Mouse (Mus musculus) heart, embryonic 15.5 days (tissue): Measurements from ENCODE around the gene Top2a. TPM values are rescaled to one million over a fixed set of nuclear protein-coding genes. Genes with fewer than 3 reads are reported as not detected.
A peak's percentile ranks its signal among the peaks of the same experiment; 100 is the strongest.

Source experiments
- ATAC-seq: fragments of 200-750 bp; cut with Nextera tagmentation; replicated peaks from 2 replicates; pipeline ENCODE4 v1.8.0; 2017; ENCODE audit warnings: low read depth, moderate TSS enrichment; ENCODE audit not compliant: insufficient number of reproducible peaks, insufficient read depth, low FRiP score
- H3K27ac ChIP-seq: fragments of 300-500 bp; sonication (generic); 2 replicates; pipeline ENCODE4 v1.5.1; 2015; ENCODE audit warnings: mild to moderate bottlenecking, inconsistent platforms
- H3K27me3 ChIP-seq: fragments of 300-500 bp; sonication (generic); 2 replicates; pipeline ENCODE4 v1.6.1; 2015; ENCODE audit warnings: inconsistent platforms
- H3K36me3 ChIP-seq: fragments of 300-500 bp; sonication (generic); 2 replicates; pipeline ENCODE4 v1.6.1; 2015; ENCODE audit warnings: mild to moderate bottlenecking, inconsistent platforms
- H3K4me1 ChIP-seq: fragments of 300-500 bp; sonication (generic); replicated peaks from 2 replicates; pipeline ENCODE4 v1.6.1; 2015; ENCODE audit warnings: inconsistent platforms
- H3K4me2 ChIP-seq: fragments of 300-500 bp; sonication (generic); 2 replicates; pipeline ENCODE4 v1.6.1; 2015; ENCODE audit warnings: inconsistent platforms, mild to moderate bottlenecking, moderate library complexity
- H3K4me3 ChIP-seq: fragments of 300-500 bp; sonication (generic); 2 replicates; pipeline ENCODE4 v1.5.1; 2015; ENCODE audit warnings: mild to moderate bottlenecking, inconsistent platforms
- H3K9ac ChIP-seq: fragments of 300-500 bp; sonication (generic); 2 replicates; pipeline ENCODE4 v1.6.1; 2015; ENCODE audit warnings: mild to moderate bottlenecking, inconsistent platforms
- H3K9me3 ChIP-seq: fragments of 300-500 bp; sonication (generic); replicated peaks from 2 replicates; pipeline ENCODE4 v1.6.1; 2016; ENCODE audit warnings: inconsistent platforms
- WGBS: fragments of 180-500 bp; shearing (Covaris S2); methylation state at CpG from one replicate; pipeline ENCODE4 v1.1.7; 2015; ENCODE audit warnings: mixed read lengths; 5-methylcytosine and 5-hydroxymethylcytosine counted together
- polyA plus RNA-seq: library from polyadenylated mRNA; unstranded; fragments of >200 nt; fragmentation: Nextera tagmentation; extraction: Ambion mirVana; gene quantifications from 2 replicates; pipeline ENCODE4 v1.2.1, GENCODE M21; 2015

Top2a gene
- polyA plus RNA-seq, 1 experiment from 2014 or later = 149 TPM

GRCm38 (mm10) chr11:98953361-98953760, 70.6 kb downstream of the Top2a start:
- Histone ChIP-seq H3K4me2 (no peak overlapping the region), H3K9ac (no peak overlapping the region), H3K4me3 (no peak overlapping the region), H3K27me3 (no peaks in the 10 kb centered on the region), H3K4me1 (peaks cover 85% of the 10 kb centered on the region), H3K27ac (peak overlapping the region; percentile 40; the same call in 1 of the 2 replicates), H3K9me3 (no peaks in the 10 kb centered on the region), H3K36me3 (peaks cover 16% of the 10 kb centered on the region)
- ATAC-seq = no peak
- 18% methylated on average over 2 of the region's 2 CpGs for WGBS

DNA sequence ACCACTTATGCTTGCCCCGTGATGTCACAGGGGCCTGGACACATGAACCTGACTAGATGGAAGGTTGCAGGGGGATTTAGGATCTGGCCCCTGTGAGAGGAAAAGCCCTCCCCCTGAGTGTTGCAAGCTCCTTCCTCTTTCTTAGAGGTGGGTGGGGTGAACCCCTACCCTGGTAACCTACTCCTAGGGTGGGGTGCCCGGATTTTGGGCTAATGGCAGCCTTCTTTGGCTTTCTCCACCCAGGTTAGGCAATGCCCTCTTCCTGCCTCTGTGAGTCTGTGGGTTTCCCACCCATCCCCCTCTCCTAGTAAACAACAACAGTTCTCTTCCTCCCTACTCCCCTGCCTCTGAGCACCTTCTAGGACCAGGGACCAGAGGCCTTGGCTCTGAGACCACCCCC, 71.3 kb downstream of the Top2a start:
- H3K9me3 ChIP-seq = no peaks in the 10 kb centered on the region
- H3K36me3 ChIP-seq = peaks cover 15% of the 10 kb centered on the region
- H3K4me2 ChIP-seq = no peak overlapping the region
- H3K27me3 ChIP-seq = no peaks in the 10 kb centered on the region
- H3K9ac ChIP-seq = peak overlapping the region; percentile 3; the same call in 1 of the 2 replicates
- 53% methylated on average over 2 of the region's 2 CpGs for WGBS
- H3K27ac ChIP-seq = peak overlapping the region; percentile 94; the same call in 1 of the 2 replicates
- H3K4me3 ChIP-seq = no peak overlapping the region
- no peak for ATAC-seq
- H3K4me1 ChIP-seq = peaks cover 89% of the 10 kb centered on the region

DNA sequence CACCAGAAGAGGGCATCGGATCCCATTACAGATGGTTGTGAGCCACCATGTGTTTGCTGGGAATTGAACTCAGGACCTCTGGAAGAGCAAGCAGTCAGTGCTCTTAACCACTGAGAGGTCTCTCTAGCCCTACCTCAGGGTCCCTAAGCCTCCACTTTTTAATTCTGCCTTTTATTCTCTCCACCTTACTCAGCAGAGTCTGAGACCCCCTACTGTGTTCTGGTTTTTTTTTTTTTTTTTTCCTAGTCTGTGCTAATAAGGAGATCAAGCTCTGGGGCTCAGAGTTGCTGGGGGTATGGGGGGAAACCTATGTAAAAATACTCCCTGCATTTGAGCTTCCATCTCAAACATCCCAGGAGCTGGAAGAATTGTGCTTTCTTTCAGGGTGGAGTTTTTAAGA, 71.9 kb downstream of the Top2a start:
- H3K4me1 ChIP-seq = peaks cover 93% of the 10 kb centered on the region
- no peak for ATAC-seq
- H3K36me3 ChIP-seq = peaks cover 10% of the 10 kb centered on the region; the same call in 1 of the 2 replicates
- no peaks in the 10 kb centered on the region for H3K27me3 ChIP-seq
- H3K4me3 ChIP-seq = no peak overlapping the region
- H3K9me3 ChIP-seq = no peaks in the 10 kb centered on the region
- H3K4me2 ChIP-seq = no peak overlapping the region
- H3K27ac ChIP-seq = peak overlapping the region; percentile 94
- H3K9ac ChIP-seq = no peak overlapping the region
- 72% methylated on average over 1 of the region's 1 CpGs for WGBS

DNA sequence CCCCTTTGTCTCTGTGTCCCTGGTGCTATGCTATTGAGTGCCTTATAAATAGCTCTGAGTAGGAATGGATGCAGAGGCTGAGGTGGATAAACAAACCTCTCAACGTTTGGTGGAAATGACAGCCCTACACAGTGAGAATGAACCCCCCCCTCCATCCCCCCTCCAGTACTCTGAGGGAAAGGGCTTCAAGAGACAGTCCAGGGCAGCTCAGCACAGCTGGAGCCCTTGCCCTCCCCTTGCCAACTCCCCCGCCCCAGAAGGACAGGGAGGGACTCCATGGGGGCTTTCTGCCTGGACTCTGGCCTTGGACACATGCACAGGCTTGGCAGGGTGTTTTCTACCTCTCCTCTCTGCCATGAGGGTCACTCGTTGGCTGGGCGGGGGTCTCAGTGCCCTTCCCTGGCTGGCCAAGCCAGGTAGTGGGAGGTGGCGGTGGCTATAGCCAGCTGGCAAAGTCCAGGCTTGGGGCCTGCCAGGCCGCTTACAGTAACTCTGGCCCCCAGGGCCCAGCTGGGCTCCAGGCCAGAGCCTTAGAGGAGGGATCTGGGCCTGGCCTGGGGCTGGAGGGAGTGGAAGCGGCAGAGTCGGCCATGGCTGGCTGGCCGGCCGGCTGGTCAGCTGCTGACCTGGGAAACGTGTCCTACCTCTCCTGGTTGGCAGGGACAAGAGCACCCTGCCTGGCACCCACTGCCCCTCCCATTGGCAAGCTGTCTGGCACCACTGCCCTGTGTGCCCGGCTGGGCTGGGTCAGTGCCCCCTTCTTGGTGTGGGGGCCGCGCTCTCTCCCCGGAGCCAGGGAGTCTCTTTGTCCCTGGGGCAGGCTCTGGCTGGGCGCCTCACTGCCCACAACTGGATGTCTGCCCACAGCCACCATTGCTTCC, 72.7 kb downstream of the Top2a start:
- H3K27me3 ChIP-seq = no peaks in the 10 kb centered on the region
- H3K36me3 ChIP-seq = peaks cover 8% of the 10 kb centered on the region; the same call in 1 of the 2 replicates
- peak overlapping the region; percentile 50 for H3K4me2 ChIP-seq
- peak; percentile 72 for ATAC-seq
- peak overlapping the region; percentile 18; the same call in 1 of the 2 replicates for H3K4me3 ChIP-seq
- peaks cover 93% of the 10 kb centered on the region for H3K4me1 ChIP-seq
- H3K9me3 ChIP-seq = no peaks in the 10 kb centered on the region
- peak overlapping the region; percentile 94 for H3K27ac ChIP-seq
- 26% methylated on average over 16 of the region's 16 CpGs for WGBS
- peak overlapping the region; percentile 53 for H3K9ac ChIP-seq

DNA sequence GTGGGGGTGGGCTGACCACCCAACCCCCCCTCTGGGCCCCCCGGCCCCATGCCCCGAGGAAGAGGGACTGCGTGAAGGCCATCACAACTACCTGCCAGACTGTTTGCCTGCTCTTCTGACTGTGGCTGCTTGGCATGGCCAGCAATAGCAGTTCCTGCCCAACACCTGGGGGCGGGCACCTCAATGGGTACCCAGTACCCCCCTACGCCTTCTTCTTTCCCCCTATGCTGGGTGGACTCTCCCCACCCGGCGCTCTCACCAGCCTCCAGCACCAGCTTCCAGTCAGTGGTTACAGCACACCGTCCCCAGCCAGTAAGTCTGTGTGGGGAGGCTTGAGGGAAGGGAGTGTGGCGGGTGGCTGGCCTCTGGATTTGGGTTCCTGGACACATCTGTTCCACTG, 73.5 kb downstream of the Top2a start:
- WGBS = 80% methylated on average over 9 of the region's 9 CpGs
- Histone ChIP-seq H3K27ac (peak overlapping the region; percentile 94), H3K27me3 (no peaks in the 10 kb centered on the region), H3K4me3 (no peak overlapping the region), H3K4me2 (peak overlapping the region; percentile 0; the same call in 1 of the 2 replicates), H3K9ac (peak overlapping the region; percentile 53; the same call in 1 of the 2 replicates), H3K36me3 (peaks cover 8% of the 10 kb centered on the region; the same call in 1 of the 2 replicates), H3K9me3 (no peaks in the 10 kb centered on the region), H3K4me1 (peaks cover 94% of the 10 kb centered on the region)
- ATAC-seq = no peak

DNA sequence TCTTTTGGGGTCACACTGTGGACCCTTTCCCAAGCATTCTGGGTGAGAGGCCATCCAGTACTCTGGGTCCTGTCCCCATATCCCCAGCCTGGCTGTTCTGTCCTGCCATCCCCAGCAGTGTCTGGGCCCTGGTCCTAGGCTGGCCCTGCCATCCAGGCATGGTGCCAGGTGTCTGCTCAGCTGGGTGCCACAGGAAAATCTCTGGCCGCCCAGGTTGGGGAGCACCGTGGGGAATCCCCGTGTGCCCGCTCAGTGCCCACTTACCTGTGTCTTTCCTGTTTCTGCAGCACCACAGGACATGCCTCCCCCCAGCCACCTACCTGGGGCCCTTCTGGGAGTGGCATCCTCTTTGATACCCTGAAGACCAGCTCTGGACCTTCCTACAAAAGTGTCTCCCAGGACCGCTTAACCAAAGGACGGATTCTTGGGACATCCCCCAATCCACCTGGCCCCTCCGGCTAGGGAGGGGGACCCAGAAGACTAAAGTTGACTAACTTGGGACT, 74.0 kb downstream of the Top2a start:
- Histone ChIP-seq H3K9me3 (no peaks in the 10 kb centered on the region), H3K4me1 (peaks cover 94% of the 10 kb centered on the region), H3K4me3 (no peak overlapping the region), H3K4me2 (no peak overlapping the region), H3K36me3 (peaks cover 8% of the 10 kb centered on the region; the same call in 1 of the 2 replicates), H3K27ac (peak overlapping the region; percentile 94), H3K27me3 (no peaks in the 10 kb centered on the region), H3K9ac (peak overlapping the region; percentile 53; the same call in 1 of the 2 replicates)
- WGBS = 76% methylated on average over 7 of the region's 7 CpGs
- no peak for ATAC-seq

DNA sequence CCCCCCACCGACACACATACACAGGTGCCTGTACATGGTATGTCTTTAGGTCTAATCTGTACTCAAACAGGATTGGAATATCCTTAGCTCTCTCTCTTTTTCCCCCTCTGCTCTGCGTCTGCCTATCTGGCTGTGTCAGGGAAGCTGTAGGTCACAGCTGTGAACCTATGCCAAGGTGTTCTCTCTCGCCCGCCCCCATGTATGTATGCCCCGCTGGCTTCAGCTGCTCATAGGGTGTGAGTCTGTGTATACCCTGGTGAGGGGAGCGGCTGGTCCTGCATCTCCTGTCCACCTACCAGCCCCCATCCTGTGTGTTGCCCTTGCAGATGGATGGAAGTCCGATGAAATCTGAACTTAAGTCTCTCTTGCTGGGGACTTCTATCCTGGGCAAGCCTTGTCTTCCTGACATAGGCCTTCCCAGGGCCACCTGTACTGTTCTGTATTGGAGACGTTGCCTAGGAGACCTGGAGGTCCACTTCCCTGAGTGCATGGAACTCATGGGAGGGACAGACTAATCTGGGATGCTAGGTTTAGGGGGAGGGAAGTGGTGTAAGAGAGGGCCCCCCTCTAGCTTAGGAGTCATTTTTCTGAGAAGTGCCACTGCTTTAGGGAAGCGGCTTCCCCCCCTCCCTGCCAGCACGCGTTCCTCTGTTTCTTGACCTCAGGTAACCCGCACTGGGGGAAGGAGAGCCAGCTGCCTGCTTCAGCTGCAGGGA, 74.6 kb downstream of the Top2a start:
- Histone ChIP-seq H3K27me3 (no peaks in the 10 kb centered on the region), H3K36me3 (peaks cover 8% of the 10 kb centered on the region; the same call in 1 of the 2 replicates), H3K4me2 (no peak overlapping the region), H3K9me3 (no peaks in the 10 kb centered on the region), H3K9ac (no peak overlapping the region), H3K27ac (peak overlapping the region; percentile 94), H3K4me1 (peaks cover 94% of the 10 kb centered on the region), H3K4me3 (no peak overlapping the region)
- no peak for ATAC-seq
- 68% methylated on average over 12 of the region's 12 CpGs for WGBS

DNA sequence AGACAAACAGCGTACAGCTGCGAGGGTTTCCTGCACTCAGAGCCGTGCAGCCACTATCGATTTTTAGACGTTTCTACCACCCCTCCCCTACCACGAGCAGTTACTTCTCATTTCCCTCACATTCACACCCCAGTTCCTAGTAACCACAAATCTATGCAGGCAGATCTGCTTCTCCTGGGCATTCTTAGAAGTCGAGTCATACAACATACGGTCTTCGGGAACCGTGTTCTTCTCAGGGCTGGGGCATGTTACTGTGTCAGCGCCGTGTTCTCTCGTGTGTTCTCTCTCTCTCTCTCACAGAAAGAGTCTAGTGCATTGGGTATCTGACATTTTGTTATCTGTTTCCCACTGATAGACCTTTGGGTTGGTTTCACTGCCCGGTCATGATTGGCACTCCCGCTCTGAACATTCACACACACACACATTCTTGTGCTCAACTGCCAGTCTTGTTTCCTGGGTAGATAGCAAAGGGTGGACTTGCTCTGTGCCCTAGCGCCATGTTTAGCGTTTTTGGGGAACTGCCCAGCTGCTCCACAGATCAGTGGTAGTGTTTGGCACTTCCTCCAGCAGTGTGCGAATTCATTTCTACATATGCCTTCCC, 75.9 kb downstream of the Top2a start:
- H3K4me1 ChIP-seq = peaks cover 94% of the 10 kb centered on the region
- no peaks in the 10 kb centered on the region for H3K9me3 ChIP-seq
- peak overlapping the region; percentile 9; the same call in 1 of the 2 replicates for H3K4me2 ChIP-seq

DNA sequence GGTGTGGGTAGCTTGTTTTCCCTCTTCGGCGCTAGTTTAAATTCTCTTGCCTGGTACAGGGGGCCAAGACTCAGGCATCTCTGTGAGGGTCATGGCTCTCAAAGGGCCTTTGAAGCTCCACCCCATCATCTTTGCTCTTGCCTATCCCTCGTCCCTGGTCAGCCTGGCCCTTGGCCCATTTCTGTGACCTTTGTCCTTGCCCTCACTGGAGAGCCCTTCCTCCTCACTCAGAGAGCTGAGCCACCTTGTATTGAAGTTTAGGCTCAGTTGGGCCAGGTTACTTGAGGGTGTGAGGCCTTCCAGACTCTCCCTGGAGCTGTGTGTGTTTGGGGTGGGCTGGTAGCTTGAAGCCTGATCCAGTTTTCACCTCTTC, 78.4 kb downstream of the Top2a start:
- Histone ChIP-seq H3K27me3 (no peaks in the 10 kb centered on the region), H3K4me2 (no peak overlapping the region), H3K9me3 (no peaks in the 10 kb centered on the region), H3K4me1 (peaks cover 95% of the 10 kb centered on the region), H3K36me3 (peaks cover 5% of the 10 kb centered on the region; the same call in 1 of the 2 replicates), H3K4me3 (no peak overlapping the region), H3K9ac (no peak overlapping the region; the same call in 1 of the 2 replicates), H3K27ac (peak overlapping the region; percentile 99)
- WGBS = 52% methylated on average over 3 of the region's 3 CpGs
- ATAC-seq = no peak

More for the DNA sequence above, 75.9 kb downstream of the Top2a start:
- no peak for ATAC-seq
- H3K27me3 ChIP-seq = no peaks in the 10 kb centered on the region
- H3K27ac ChIP-seq = peak overlapping the region; percentile 48
- H3K9ac ChIP-seq = no peak overlapping the region
- peaks cover 8% of the 10 kb centered on the region; the same call in 1 of the 2 replicates for H3K36me3 ChIP-seq
- no peak overlapping the region for H3K4me3 ChIP-seq
- WGBS = 44% methylated on average over 18 of the region's 18 CpGs

DNA sequence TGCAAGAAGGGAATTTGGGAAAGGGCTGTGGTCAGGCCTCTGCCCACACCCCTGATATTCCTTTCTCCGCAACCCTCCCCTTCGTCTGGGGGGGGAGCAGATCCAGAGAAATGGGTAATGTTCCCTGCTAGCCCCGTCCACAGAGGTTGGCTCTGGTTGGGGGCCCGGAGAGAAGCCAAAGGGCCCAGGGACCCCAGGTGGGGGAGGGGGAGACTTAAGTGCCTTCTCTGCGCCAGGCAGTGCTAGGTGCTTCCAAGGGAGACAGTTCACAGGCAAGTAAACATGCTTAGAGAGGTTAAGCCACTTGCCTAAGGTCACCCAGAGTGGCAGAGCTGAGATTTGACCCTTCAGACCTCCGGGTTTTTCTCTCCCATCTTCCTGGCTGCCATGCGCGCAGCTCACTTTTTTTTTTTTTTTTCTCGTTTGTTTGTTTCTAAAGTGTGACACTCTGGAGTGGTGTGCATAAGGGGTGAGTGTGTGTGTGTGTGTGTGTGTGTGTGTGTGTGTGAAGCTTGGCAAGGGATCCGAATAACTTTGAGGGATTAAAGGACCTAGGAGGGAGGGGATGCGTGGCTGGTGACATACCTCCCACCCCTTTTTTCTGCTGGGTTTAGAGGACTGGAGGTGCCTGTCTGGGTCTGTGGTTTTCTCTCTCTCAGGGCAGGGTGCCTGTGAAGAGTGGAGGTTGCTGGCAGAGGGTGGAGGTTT, 78.9 kb downstream of the Top2a start:
- WGBS = 35% methylated on average over 11 of the region's 11 CpGs
- Histone ChIP-seq H3K27me3 (no peaks in the 10 kb centered on the region), H3K4me1 (peaks cover 95% of the 10 kb centered on the region), H3K36me3 (peaks cover under 1% of the 10 kb centered on the region; the same call in 1 of the 2 replicates), H3K27ac (peak overlapping the region; percentile 99), H3K9me3 (no peaks in the 10 kb centered on the region), H3K4me2 (peak overlapping the region; percentile 83), H3K9ac (no peak overlapping the region; the same call in 1 of the 2 replicates), H3K4me3 (no peak overlapping the region)
- ATAC-seq = no peak
